Mouse (Mus musculus) intestine, postnatal 0 days (tissue): ENCODE data around the gene Cyp4f18. TPM values are rescaled to one million over a fixed set of nuclear protein-coding genes. Genes with fewer than 3 reads are reported as not detected.
"Not testable (repeated sequence)": the region's sequence is repeated elsewhere in the genome, so short reads cannot be mapped to it uniquely, and the experiment has no call there.

Source experiments
- ATAC-seq: fragments of 200-750 bp; cut with Nextera tagmentation; 2 replicates; pipeline ENCODE4 v1.8.0; 2017; ENCODE audit warnings: mild to moderate bottlenecking, moderate TSS enrichment, moderate library complexity
- H3K27ac ChIP-seq: fragments of 300-500 bp; sonication (generic); 2 replicates; pipeline ENCODE4 v1.5.1; 2014; ENCODE audit warnings: mild to moderate bottlenecking, low read depth, low read length, moderate library complexity
- H3K27me3 ChIP-seq: fragments of 300-500 bp; sonication (generic); replicated peaks from 2 replicates; pipeline ENCODE4 v1.6.1; 2014; ENCODE audit warnings: low read length, mixed read lengths; ENCODE audit not compliant: control insufficient read depth, insufficient read depth
- H3K36me3 ChIP-seq: fragments of 300-500 bp; sonication (generic); 2 replicates; pipeline ENCODE4 v1.6.1; 2014; ENCODE audit warnings: mild to moderate bottlenecking, moderate library complexity; ENCODE audit not compliant: control insufficient read depth, insufficient read depth
- H3K4me1 ChIP-seq: fragments of 300-500 bp; sonication (generic); replicated peaks from 2 replicates; pipeline ENCODE4 v1.6.1; 2014; ENCODE audit warnings: antibody characterized with exemption, low read length, mixed read lengths; ENCODE audit not compliant: control insufficient read depth, insufficient read depth
- H3K4me2 ChIP-seq: fragments of 300-500 bp; sonication (generic); replicated peaks from 2 replicates; pipeline ENCODE4 v1.6.1; 2014; ENCODE audit warnings: low read depth, mild to moderate bottlenecking, moderate library complexity
- H3K4me3 ChIP-seq: fragments of 300-500 bp; sonication (generic); 2 replicates; pipeline ENCODE4 v1.5.1; 2014; ENCODE audit warnings: low read depth, low read length
- H3K9ac ChIP-seq: fragments of 300-500 bp; sonication (generic); 2 replicates; pipeline ENCODE4 v1.6.1; 2014; ENCODE audit warnings: mild to moderate bottlenecking, low read depth, low read length
- H3K9me3 ChIP-seq: fragments of 300-500 bp; sonication (generic); 2 replicates; pipeline ENCODE4 v1.6.1; 2016; ENCODE audit warnings: mixed run types; ENCODE audit not compliant: control insufficient read depth
- CTCF ChIP-seq: sonication (generic); IDR thresholded peaks from 2 replicates; pipeline ENCODE4 v1.5.1; 2016; ENCODE audit warnings: low read depth, mild to moderate bottlenecking, control low read depth, antibody characterized with exemption, moderate library complexity
- WGBS: fragments of 180-500 bp; shearing (Covaris S2); extraction: QIAGEN DNeasy Blood & Tissue Kit; methylation state at CpG from one replicate; pipeline ENCODE4 v1.1.7; 2014; 5-methylcytosine and 5-hydroxymethylcytosine counted together
- polyA plus RNA-seq: library from polyadenylated mRNA; unstranded; fragments of >200 nt; fragmentation: Nextera tagmentation; extraction: Ambion mirVana; gene quantifications from 2 replicates; pipeline ENCODE4 v1.2.1, GENCODE M21; 2015

The Cyp4f18 gene
- polyA plus RNA-seq, 1 experiment from 2014 or later = 4.2 TPM

DNA sequence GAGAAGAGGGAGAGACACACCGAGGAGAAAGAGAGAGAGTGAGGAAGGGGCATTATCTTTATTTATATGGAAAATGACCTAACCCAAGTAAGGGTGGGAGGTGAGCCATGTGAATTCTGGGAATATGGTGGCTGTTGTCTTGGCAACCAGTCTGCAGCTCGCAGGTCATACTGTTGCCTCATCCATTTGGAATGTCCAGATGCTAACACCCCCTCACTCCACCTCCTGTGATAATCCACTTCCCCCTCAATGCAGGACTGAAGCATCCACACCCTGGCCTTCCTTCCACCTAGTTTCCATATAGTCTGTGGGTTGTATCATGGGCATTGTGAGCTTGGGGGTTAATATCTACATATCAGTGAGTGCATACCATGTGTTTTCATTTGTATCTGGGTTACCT, 10.4 kb upstream of the Cyp4f18 start:
- no peak overlapping the region for H3K4me3 ChIP-seq
- no peak overlapping the region for H3K9ac ChIP-seq
- H3K27me3 ChIP-seq = no peaks in the 10 kb centered on the region
- no peak for ATAC-seq
- no peaks in the 10 kb centered on the region for H3K4me1 ChIP-seq
- no peak for TF ChIP-seq CTCF
- no peak overlapping the region for H3K27ac ChIP-seq
- no peaks in the 10 kb centered on the region for H3K9me3 ChIP-seq
- no peak overlapping the region for H3K4me2 ChIP-seq
- WGBS = 41% methylated on average over 2 of the region's 2 CpGs
- H3K36me3 ChIP-seq = no peaks in the 10 kb centered on the region

DNA sequence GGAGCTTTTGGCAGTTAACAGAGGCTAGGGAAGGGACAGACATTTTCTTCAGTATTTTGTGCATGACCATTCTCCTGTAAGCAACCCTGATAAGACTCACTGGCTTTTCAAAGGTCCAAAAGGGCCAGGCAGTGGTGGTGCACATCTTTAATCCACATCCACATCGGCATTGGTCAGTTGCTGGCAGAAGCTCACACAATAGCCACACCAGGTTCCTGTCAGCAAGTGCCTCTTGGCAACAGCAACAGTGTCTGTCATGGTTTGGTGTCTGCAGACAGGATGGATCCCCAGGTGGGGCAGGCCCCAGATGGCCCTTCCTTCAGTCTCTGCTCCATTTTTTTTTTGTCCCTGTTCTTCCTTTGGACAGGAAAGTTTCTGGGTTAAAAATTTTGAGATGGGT, 9.6 kb upstream of the Cyp4f18 start:
- not testable (repeated sequence) for H3K36me3 ChIP-seq, H3K9me3 ChIP-seq, H3K9ac ChIP-seq, H3K27ac ChIP-seq, H3K27me3 ChIP-seq, H3K4me1 ChIP-seq, H3K4me2 ChIP-seq, H3K4me3 ChIP-seq, ATAC-seq
- 83% methylated on average over 1 of the region's 1 CpGs for WGBS

DNA sequence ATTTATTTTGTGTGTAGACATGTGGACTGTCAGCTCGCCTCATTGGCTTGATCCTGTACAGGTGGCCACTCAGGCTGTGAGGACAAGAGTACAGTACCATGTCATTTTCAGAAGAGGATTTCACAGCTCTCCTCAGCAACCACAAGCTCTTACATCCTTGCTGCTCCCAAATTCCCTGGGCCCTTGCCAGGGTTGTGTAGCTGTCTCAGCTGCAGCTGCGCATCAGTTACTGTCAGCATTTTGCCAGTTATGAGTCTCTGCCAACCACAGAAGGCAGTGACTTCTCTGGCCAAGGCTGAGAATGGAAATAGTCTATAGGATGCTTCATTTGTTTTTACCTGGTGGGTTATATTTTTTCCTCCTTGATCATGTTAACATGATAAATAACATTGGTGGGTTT, 8.7 kb upstream of the Cyp4f18 start:
- H3K9me3 ChIP-seq = no peaks in the 10 kb centered on the region
- H3K36me3 ChIP-seq = no peaks in the 10 kb centered on the region
- H3K4me3 ChIP-seq = no peak overlapping the region
- no peaks in the 10 kb centered on the region for H3K4me1 ChIP-seq
- no peak overlapping the region for H3K27ac ChIP-seq
- no peak for ATAC-seq
- TF ChIP-seq CTCF = no peak
- no peak overlapping the region for H3K4me2 ChIP-seq
- H3K9ac ChIP-seq = no peak overlapping the region
- no peaks in the 10 kb centered on the region for H3K27me3 ChIP-seq
- 72% methylated on average over 2 of the region's 2 CpGs for WGBS

DNA sequence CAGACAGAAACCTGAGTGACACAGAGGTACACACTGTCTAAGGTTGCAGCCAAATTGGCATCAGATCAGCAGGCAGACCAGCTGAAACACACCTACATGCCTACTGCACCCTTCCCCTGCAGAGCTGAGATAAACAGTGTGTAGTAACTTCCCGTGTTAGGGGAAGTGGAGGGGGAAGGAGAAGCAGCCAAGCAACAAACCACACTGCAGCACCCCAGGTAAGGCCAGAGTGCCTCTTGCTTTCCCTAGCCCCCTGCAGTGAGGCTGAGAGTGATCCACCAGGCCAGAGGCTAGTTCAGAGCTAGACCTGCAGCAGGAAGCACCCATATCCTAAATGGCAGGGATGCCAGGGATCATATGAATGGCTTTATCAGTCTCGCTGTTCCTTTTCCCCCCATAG, 7.9 kb upstream of the Cyp4f18 start:
- 41% methylated on average over 2 of the region's 2 CpGs for WGBS
- not testable (repeated sequence) for H3K9me3 ChIP-seq, H3K27ac ChIP-seq, ATAC-seq, H3K4me1 ChIP-seq, H3K27me3 ChIP-seq, H3K4me2 ChIP-seq, H3K4me3 ChIP-seq, H3K36me3 ChIP-seq, H3K9ac ChIP-seq

DNA sequence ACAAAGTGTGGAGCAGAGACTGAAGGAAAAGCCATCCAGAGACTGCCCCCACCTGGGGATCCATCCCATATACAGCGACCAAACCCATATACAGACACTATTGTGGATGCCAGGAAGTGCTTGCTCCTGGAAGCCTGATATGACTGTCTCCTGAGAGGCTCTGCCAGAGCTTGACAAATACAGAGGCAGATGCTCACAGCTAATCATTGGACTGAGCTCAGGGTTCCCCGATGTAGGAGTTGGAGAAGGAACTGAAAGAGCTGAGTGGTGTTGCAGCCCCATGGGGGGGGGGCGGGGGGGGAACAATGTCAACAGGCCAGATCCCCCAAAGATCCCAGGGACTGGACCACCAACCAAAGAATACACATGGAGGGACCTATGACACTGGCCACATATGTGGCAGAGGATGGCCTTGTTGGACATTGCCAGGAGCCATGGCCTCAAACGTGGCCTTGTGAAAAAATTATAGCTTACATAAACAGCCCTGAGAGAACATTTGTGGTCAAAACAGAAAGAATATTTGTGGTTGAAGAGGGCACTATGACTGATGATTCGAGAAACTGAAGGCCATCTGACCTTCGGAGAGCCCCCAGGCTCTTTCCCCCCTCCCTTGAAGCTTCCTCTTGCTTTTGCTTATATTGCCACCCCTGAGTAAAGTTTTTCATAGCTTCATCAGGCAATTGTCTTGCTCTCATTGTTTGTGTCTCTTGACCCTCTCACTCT, 4.2 kb upstream of the Cyp4f18 start:
- ATAC-seq, H3K36me3 ChIP-seq, H3K27ac ChIP-seq, H3K4me1 ChIP-seq, H3K4me2 ChIP-seq, H3K9me3 ChIP-seq, H3K9ac ChIP-seq, H3K4me3 ChIP-seq, H3K27me3 ChIP-seq: not testable (repeated sequence)
- 55% methylated on average over 6 of the region's 6 CpGs for WGBS

- no peak overlapping the region for H3K4me3 ChIP-seq
- no peaks in the 10 kb centered on the region for H3K4me1 ChIP-seq
- H3K36me3 ChIP-seq = no peaks in the 10 kb centered on the region
- no peak overlapping the region for H3K4me2 ChIP-seq
- no peaks in the 10 kb centered on the region for H3K27me3 ChIP-seq
- WGBS = 59% methylated on average over 3 of the region's 3 CpGs
- H3K27ac ChIP-seq = no peak overlapping the region
- H3K9me3 ChIP-seq = no peaks in the 10 kb centered on the region
- ATAC-seq = no peak
- TF ChIP-seq CTCF = no peak
- H3K9ac ChIP-seq = no peak overlapping the region
Observed at GRCm38 (mm10) chr8:72008134-72008641, 1.2 kb downstream of the Cyp4f18 start.

DNA sequence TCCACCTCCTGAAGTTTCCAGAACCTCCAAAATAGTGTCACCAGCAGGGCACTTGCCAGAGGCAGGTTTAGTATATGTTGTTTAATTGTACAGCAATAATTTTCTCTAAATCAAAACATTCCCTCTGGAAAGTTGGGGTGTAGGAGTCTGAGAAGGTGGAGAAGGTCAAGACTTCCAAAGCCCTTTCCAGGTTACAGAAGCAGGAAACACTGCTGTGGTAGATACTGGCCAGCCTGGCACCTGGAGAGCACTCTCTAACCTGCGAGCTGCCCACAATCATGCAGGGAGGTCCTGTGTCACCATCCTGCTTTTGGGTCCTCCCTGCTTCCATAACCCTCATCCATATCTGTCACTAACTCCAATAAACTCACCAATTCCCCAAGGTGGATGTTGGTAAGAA, 2.7 kb downstream of the Cyp4f18 start:
- Histone ChIP-seq H3K36me3 (no peaks in the 10 kb centered on the region), H3K27ac (no peak overlapping the region), H3K9ac (no peak overlapping the region), H3K4me2 (no peak overlapping the region), H3K4me3 (no peak overlapping the region), H3K9me3 (no peaks in the 10 kb centered on the region), H3K27me3 (no peaks in the 10 kb centered on the region), H3K4me1 (no peaks in the 10 kb centered on the region)
- WGBS = 79% methylated on average over 1 of the region's 1 CpGs
- TF ChIP-seq CTCF = no peak
- no peak for ATAC-seq
